Mouse (Mus musculus): Measurements from ENCODE around the gene Synj2. TPM values are rescaled to one million over a fixed set of nuclear protein-coding genes. Genes with fewer than 3 reads are reported as not detected.

The Synj2 gene
- total RNA-seq, 2 experiments from 2014 or later, result 0.85 to 1.3 TPM

Other genes starting within 250 kb of the Synj2 start
- gene Snx9, start 100.0 kb upstream of the Synj2 start, total RNA-seq (2015; ENCODE audit: low replicate concordance), result 13.3 and 16.7 TPM in 2 replicates
- 7.5 and 9.8 TPM in 2 replicates for gene Snx9, start 100.0 kb upstream of the Synj2 start, total RNA-seq (2017; ENCODE audit: low replicate concordance)
- gene Serac1, start 138.5 kb downstream of the Synj2 start, total RNA-seq (2015; ENCODE audit: low replicate concordance), result 1.3 TPM in 1 of 2 replicates, not detected in the other
- 2.4 TPM in 1 of 2 replicates, not detected in the other for gene Serac1, start 138.5 kb downstream of the Synj2 start, total RNA-seq (2017; ENCODE audit: low replicate concordance)
- 13.8 and 27.4 TPM in 2 replicates for gene Gtf2h5, start 138.5 kb downstream of the Synj2 start, total RNA-seq (2015; ENCODE audit: low replicate concordance)
- gene Gtf2h5, start 138.5 kb downstream of the Synj2 start, total RNA-seq (2017; ENCODE audit: low replicate concordance), result 14.9 and 15.5 TPM in 2 replicates
- gene Tulp4, start 165.2 kb downstream of the Synj2 start, total RNA-seq (2015; ENCODE audit: low replicate concordance), result 0.77 and 4.4 TPM in 2 replicates
- gene Tulp4, start 165.2 kb downstream of the Synj2 start, total RNA-seq (2017; ENCODE audit: low replicate concordance), result 3.9 and 4.3 TPM in 2 replicates

Data from erythroblast, adult 5-6 weeks (primary cell).